Mouse (Mus musculus) MEL (cell line): Measurements from ENCODE around the gene Camk1d.

Experiments used
- CTCF ChIP-seq, 3 experiments: IDR thresholded peaks in 2 of 3; conservative IDR thresholded peaks in 1 of 3; 2 replicates each; pipeline ENCODE4 v1.5.1; 2011 to 2012; ENCODE audit warnings: low read length in 3 of 3, low read depth in 2 of 3, mild to moderate bottlenecking in 2 of 3, improper control_type of control experiment in 1 of 3, inconsistent platforms in 1 of 3, mixed read lengths in 1 of 3, moderate library complexity in 1 of 3; ENCODE audit not compliant: control insufficient read depth in 1 of 3, insufficient read depth in 1 of 3, poor library complexity in 1 of 3, severe bottlenecking in 1 of 3
- E2F4 ChIP-seq: IDR thresholded peaks from 2 replicates; pipeline ENCODE4 v1.6.1; 2011; ENCODE audit warnings: low read depth, low read length, improper control_type of control experiment, borderline replicate concordance
- EP300 ChIP-seq, 2 experiments: IDR thresholded peaks; 2 replicates each; pipeline ENCODE4 v1.6.1; 2011; ENCODE audit warnings: improper control_type of control experiment in 2 of 2, low read length in 2 of 2, low read depth in 1 of 2, mild to moderate bottlenecking in 1 of 2
- ETS1 ChIP-seq: IDR thresholded peaks from 2 replicates; pipeline ENCODE4 v1.6.1; 2012; ENCODE audit warnings: low read depth, mild to moderate bottlenecking, inconsistent platforms, low read length, improper control_type of control experiment, moderate library complexity
- GATA1 ChIP-seq: IDR thresholded peaks from 2 replicates; pipeline ENCODE4 v1.6.1; 2011; ENCODE audit warnings: low read depth, low read length, improper control_type of control experiment
- MYB ChIP-seq: IDR thresholded peaks from 2 replicates; pipeline ENCODE4 v1.6.1; 2011; ENCODE audit warnings: mild to moderate bottlenecking, low read depth, low read length, improper control_type of control experiment
- RCOR1 ChIP-seq: IDR thresholded peaks from 2 replicates; pipeline ENCODE4 v1.6.1; 2012; ENCODE audit warnings: low read depth, mild to moderate bottlenecking, inconsistent platforms, low read length, improper control_type of control experiment
- UBTF ChIP-seq: IDR thresholded peaks from 2 replicates; pipeline ENCODE4 v1.6.1; 2012; ENCODE audit warnings: low read depth, mild to moderate bottlenecking, inconsistent platforms, low read length, improper control_type of control experiment, moderate library complexity, borderline replicate concordance; ENCODE audit not compliant: insufficient read depth
- USF1 ChIP-seq: IDR thresholded peaks from 2 replicates; pipeline ENCODE4 v1.6.1; 2014; ENCODE audit warnings: low read depth, mild to moderate bottlenecking, inconsistent platforms, low read length, improper control_type of control experiment, moderate library complexity
- ZMIZ1 ChIP-seq: IDR thresholded peaks from 2 replicates; pipeline ENCODE4 v1.6.1; 2012; ENCODE audit warnings: low read depth, mild to moderate bottlenecking, inconsistent platforms, low read length, improper control_type of control experiment, moderate library complexity

DNA sequence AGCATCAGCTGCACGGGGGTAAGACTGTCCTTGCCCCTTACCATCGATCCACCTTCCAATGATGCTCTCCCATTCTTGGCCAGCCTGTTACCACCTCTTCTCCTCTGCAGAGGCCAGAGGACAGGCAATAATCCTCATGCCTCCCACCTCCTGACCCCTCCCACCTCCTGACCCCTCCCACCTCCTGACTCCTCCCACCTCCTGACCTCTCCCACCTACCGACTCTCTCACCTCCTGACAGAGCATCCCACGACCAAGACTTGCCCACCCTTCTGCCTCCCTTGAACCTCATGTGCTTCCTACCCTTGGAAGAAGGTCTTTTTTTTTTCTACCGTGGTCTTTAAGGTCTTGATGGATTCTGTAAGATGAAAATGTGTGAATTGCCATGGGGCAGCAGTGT, 350.5 kb downstream of the Camk1d start:
- TF ChIP-seq USF1 (no peak), UBTF (no peak), GATA1 (no peak), EP300 (IDR thresholded peaks at IDR 0.05; ENCODE audit: low read depth in 1 of 2, low read length in 2 of 2) (no peak), ETS1 (no peak), ZMIZ1 (no peak), E2F4 (no peak), RCOR1 (no peak), MYB (no peak), CTCF (IDR thresholded peaks at IDR 0.05 in 2 of 3, conservative IDR thresholded peaks at IDR 0.05 in 1 of 3; ENCODE audit: control insufficient read depth in 1 of 3, insufficient read depth in 1 of 3, low read depth in 2 of 3, low read length in 3 of 3, poor library complexity in 1 of 3, severe bottlenecking in 1 of 3) (no peak)
